Mouse (Mus musculus): ENCODE measurements around the gene Dact2. TPM values are rescaled to one million over a fixed set of nuclear protein-coding genes. Genes with fewer than 3 reads are reported as not detected.

Dact2 gene
- polyA plus RNA-seq, 1 experiment from 2014 or later: 2.4 TPM

DNA sequence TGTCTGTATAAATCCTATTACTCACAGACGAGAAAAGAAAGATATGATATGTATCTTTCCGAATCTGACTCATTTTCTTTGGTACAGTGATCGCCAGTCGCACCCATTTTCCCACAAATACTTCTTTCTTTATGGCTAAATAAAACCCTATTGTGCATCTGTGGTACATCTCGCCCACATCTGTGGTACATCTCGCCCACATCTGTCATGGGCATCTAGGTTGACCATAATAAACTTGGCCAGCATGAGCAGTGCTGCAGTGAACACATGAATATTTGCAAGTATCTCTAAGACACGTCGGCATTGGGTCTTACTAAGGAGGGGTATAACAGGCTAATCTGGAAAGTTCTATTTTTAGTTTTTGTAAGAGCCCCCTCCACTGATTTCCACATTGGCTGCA lies 38.5 kb upstream of the Dact2 start:
- no peak overlapping the region for H3K9ac ChIP-seq (ENCODE audit: low read length)
- 75% methylated on average over 8 of the region's 8 CpGs for WGBS
- no peak overlapping the region for H3K4me3 ChIP-seq (ENCODE audit: control insufficient read depth in 1 of 2, insufficient read depth in 1 of 2, low read depth in 1 of 2, low read length in 2 of 2)
- H3K4me2 ChIP-seq (ENCODE audit: low read length): no peak overlapping the region
- no peaks in the 10 kb centered on the region; a peak in 1 of 4 replicates for H3K4me1 ChIP-seq (ENCODE audit: control insufficient read depth in 2 of 2, insufficient read depth in 2 of 2, low read length in 2 of 2)
- no peaks in the 10 kb centered on the region for H3K36me3 ChIP-seq (ENCODE audit: control insufficient read depth, insufficient read depth, low read length)
- H3K27me3 ChIP-seq (ENCODE audit: control insufficient read depth, insufficient read depth, low read length): peaks cover 32% of the 10 kb centered on the region
- H3K9me3 ChIP-seq (ENCODE audit: control insufficient read depth, low read length): no peaks in the 10 kb centered on the region
- no peak overlapping the region for H3K27ac ChIP-seq (replicated peaks in 1 of 2; ENCODE audit: control insufficient read depth in 1 of 2, insufficient read depth in 1 of 2, low read depth in 2 of 2, low read length in 2 of 2)
- no peak for ATAC-seq (ENCODE audit: insufficient number of reproducible peaks, insufficient read depth, low FRiP score, low read depth)

DNA sequence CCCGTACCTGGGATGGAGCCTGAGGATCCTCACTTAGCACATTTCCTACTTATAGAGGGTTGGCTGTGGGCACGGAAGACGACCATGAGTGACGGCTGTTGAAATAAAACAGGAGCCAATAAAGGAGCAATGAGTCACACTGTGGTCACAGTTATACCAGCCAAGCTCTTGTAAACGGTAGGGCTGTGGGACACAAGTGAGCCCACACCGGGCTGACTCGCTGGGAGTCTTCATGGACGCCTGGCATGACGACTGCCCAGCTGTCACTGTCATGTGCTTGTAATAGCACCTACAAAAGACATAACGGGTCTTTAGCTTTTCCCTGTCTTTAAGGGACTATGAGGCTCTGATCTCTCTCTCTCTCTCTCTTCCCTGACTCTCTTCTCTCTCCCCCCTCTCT lies 35.9 kb upstream of the Dact2 start:
- Histone ChIP-seq H3K36me3 (ENCODE audit: control insufficient read depth, insufficient read depth, low read length) (no peaks in the 10 kb centered on the region), H3K4me3 (ENCODE audit: control insufficient read depth in 1 of 2, insufficient read depth in 1 of 2, low read depth in 1 of 2, low read length in 2 of 2) (no peak overlapping the region), H3K9me3 (ENCODE audit: control insufficient read depth, low read length) (no peaks in the 10 kb centered on the region), H3K9ac (ENCODE audit: low read length) (no peak overlapping the region), H3K4me2 (ENCODE audit: low read length) (no peak overlapping the region), H3K27me3 (ENCODE audit: control insufficient read depth, insufficient read depth, low read length) (peaks cover 52% of the 10 kb centered on the region), H3K4me1 (ENCODE audit: control insufficient read depth in 2 of 2, insufficient read depth in 2 of 2, low read length in 2 of 2) (no peaks in the 10 kb centered on the region; a peak in 1 of 4 replicates), H3K27ac (replicated peaks in 1 of 2; ENCODE audit: control insufficient read depth in 1 of 2, insufficient read depth in 1 of 2, low read depth in 2 of 2, low read length in 2 of 2) (no peak overlapping the region)
- WGBS: 65% methylated on average over 10 of the region's 10 CpGs
- ATAC-seq (ENCODE audit: insufficient number of reproducible peaks, insufficient read depth, low FRiP score, low read depth): no peak

DNA sequence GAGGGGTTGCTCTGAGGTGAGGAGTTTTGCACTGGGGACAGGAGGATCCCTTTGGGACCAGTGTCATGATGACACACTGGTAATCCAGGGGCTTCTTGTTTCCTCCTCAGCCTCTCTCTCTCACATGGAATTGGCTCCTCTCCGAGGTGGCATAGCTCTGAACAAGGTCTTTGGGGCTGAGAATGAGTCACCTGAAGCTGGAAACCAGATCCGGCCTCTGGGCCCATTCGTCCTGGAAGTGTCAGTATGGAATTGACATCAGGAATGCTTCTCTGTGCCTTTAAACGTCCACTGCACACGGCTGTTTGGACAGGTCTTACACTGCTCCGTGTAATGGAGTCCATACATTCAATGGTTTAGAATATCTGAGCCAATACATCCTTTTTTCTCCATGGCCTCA lies 33.0 kb upstream of the Dact2 start:
- Histone ChIP-seq H3K4me3 (ENCODE audit: control insufficient read depth in 1 of 2, insufficient read depth in 1 of 2, low read depth in 1 of 2, low read length in 2 of 2) (no peak overlapping the region), H3K27me3 (ENCODE audit: control insufficient read depth, insufficient read depth, low read length) (peaks cover 68% of the 10 kb centered on the region), H3K36me3 (ENCODE audit: control insufficient read depth, insufficient read depth, low read length) (no peaks in the 10 kb centered on the region), H3K9me3 (ENCODE audit: control insufficient read depth, low read length) (no peaks in the 10 kb centered on the region), H3K9ac (ENCODE audit: low read length) (no peak overlapping the region), H3K27ac (replicated peaks in 1 of 2; ENCODE audit: control insufficient read depth in 1 of 2, insufficient read depth in 1 of 2, low read depth in 2 of 2, low read length in 2 of 2) (no peak overlapping the region), H3K4me1 (ENCODE audit: control insufficient read depth in 2 of 2, insufficient read depth in 2 of 2, low read length in 2 of 2) (no peaks in the 10 kb centered on the region), H3K4me2 (ENCODE audit: low read length) (no peak overlapping the region)
- WGBS: 72% methylated on average over 6 of the region's 6 CpGs
- ATAC-seq (ENCODE audit: insufficient number of reproducible peaks, insufficient read depth, low FRiP score, low read depth): no peak

DNA sequence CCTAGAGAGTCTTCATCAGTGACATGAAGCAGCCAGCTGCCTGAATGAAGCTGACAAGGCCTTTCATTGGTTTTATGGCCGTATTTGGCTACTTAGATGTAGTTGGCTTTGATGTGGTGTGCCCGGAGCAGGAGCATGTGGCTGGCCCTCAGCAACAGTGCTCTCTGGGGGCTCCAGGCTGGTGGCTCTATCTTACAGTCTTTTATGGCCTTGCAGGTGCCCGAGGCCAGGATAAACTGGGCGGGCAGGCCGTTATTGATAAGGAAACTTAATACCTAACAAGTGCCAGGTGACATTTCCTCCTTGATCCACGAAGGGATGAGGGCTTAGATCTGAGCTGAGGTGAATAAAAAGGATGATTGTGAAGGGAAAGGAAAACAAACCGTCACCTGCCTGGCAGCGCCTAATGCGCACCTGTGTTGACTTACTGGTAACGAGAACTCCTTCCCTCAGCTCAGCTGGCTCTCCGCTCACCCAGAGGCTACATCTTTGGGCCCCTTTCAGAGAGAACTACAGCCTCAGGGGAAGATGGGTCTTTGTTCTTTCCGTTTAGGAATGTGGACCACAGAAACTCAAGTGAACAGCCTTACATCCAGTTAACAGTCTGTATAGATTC lies 30.8 kb upstream of the Dact2 start:
- H3K36me3 ChIP-seq (ENCODE audit: control insufficient read depth, insufficient read depth, low read length): no peaks in the 10 kb centered on the region
- no peak for ATAC-seq (ENCODE audit: insufficient number of reproducible peaks, insufficient read depth, low FRiP score, low read depth)
- no peak overlapping the region for H3K4me3 ChIP-seq (ENCODE audit: control insufficient read depth in 1 of 2, insufficient read depth in 1 of 2, low read depth in 1 of 2, low read length in 2 of 2)
- H3K27me3 ChIP-seq (ENCODE audit: control insufficient read depth, insufficient read depth, low read length): peaks cover 81% of the 10 kb centered on the region
- no peak overlapping the region for H3K27ac ChIP-seq (replicated peaks in 1 of 2; ENCODE audit: control insufficient read depth in 1 of 2, insufficient read depth in 1 of 2, low read depth in 2 of 2, low read length in 2 of 2)
- H3K9me3 ChIP-seq (ENCODE audit: control insufficient read depth, low read length): no peaks in the 10 kb centered on the region
- H3K4me1 ChIP-seq (ENCODE audit: control insufficient read depth in 2 of 2, insufficient read depth in 2 of 2, low read length in 2 of 2): no peaks in the 10 kb centered on the region
- WGBS: 57% methylated on average over 12 of the region's 12 CpGs
- no peak overlapping the region for H3K4me2 ChIP-seq (ENCODE audit: low read length)
- H3K9ac ChIP-seq (ENCODE audit: low read length): no peak overlapping the region

DNA sequence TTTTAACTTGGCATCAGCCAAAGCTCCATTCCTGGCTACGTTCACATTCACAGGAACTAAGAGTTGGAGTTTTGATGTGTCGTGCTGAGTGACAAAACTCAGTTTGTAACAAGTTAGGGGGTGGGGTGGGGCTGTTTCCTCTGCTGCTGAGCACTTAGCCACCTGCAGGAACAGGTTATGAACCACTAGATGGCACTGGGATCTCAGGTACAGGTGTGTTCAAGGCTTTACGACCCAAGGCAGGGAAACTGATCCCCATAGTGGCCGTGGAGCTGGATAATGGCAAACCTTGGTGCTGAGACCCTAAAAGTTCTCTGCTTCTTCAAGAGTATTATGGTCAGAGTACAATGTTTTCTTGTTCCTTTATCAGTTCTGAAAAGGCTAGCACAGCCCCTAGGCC lies 29.6 kb upstream of the Dact2 start:
- Histone ChIP-seq H3K9ac (ENCODE audit: low read length) (no peak overlapping the region), H3K27ac (replicated peaks in 1 of 2; ENCODE audit: control insufficient read depth in 1 of 2, insufficient read depth in 1 of 2, low read depth in 2 of 2, low read length in 2 of 2) (no peak overlapping the region), H3K27me3 (ENCODE audit: control insufficient read depth, insufficient read depth, low read length) (peaks cover 83% of the 10 kb centered on the region), H3K4me2 (ENCODE audit: low read length) (no peak overlapping the region), H3K9me3 (ENCODE audit: control insufficient read depth, low read length) (no peaks in the 10 kb centered on the region), H3K4me3 (ENCODE audit: control insufficient read depth in 1 of 2, insufficient read depth in 1 of 2, low read depth in 1 of 2, low read length in 2 of 2) (no peak overlapping the region), H3K4me1 (ENCODE audit: control insufficient read depth in 2 of 2, insufficient read depth in 2 of 2, low read length in 2 of 2) (no peaks in the 10 kb centered on the region), H3K36me3 (ENCODE audit: control insufficient read depth, insufficient read depth, low read length) (no peaks in the 10 kb centered on the region)
- 26% methylated on average over 4 of the region's 4 CpGs for WGBS
- ATAC-seq (ENCODE audit: insufficient number of reproducible peaks, insufficient read depth, low FRiP score, low read depth): no peak

DNA sequence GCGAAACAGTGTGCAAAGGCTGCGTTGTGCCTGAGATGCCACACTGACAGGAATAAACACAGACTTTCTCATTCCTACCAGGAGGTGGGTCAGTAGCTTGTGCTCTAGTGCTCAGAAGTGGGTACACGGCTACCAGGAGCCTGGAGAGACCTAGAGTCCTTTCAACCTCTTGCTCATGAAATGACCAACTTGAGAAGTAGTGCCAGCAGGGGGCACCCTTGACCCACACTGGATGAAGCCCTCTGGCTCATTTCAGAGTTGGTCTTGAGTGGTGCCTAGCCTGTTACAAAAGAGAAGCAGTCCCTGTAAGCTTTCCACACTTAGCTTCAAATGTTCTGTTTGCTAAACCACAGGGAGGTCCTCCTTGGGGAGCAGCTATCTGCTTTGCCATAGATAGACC lies 28.5 kb upstream of the Dact2 start:
- H3K4me3 ChIP-seq (ENCODE audit: control insufficient read depth in 1 of 2, insufficient read depth in 1 of 2, low read depth in 1 of 2, low read length in 2 of 2): no peak overlapping the region
- peaks cover 82% of the 10 kb centered on the region for H3K27me3 ChIP-seq (ENCODE audit: control insufficient read depth, insufficient read depth, low read length)
- no peak overlapping the region for H3K9ac ChIP-seq (ENCODE audit: low read length)
- no peak overlapping the region for H3K27ac ChIP-seq (replicated peaks in 1 of 2; ENCODE audit: control insufficient read depth in 1 of 2, insufficient read depth in 1 of 2, low read depth in 2 of 2, low read length in 2 of 2)
- 49% methylated on average over 3 of the region's 3 CpGs for WGBS
- no peak overlapping the region for H3K4me2 ChIP-seq (ENCODE audit: low read length)
- no peaks in the 10 kb centered on the region for H3K36me3 ChIP-seq (ENCODE audit: control insufficient read depth, insufficient read depth, low read length)
- H3K4me1 ChIP-seq (ENCODE audit: control insufficient read depth in 2 of 2, insufficient read depth in 2 of 2, low read length in 2 of 2): no peaks in the 10 kb centered on the region
- no peak for ATAC-seq (ENCODE audit: insufficient number of reproducible peaks, insufficient read depth, low FRiP score, low read depth)
- no peaks in the 10 kb centered on the region for H3K9me3 ChIP-seq (ENCODE audit: control insufficient read depth, low read length)

DNA sequence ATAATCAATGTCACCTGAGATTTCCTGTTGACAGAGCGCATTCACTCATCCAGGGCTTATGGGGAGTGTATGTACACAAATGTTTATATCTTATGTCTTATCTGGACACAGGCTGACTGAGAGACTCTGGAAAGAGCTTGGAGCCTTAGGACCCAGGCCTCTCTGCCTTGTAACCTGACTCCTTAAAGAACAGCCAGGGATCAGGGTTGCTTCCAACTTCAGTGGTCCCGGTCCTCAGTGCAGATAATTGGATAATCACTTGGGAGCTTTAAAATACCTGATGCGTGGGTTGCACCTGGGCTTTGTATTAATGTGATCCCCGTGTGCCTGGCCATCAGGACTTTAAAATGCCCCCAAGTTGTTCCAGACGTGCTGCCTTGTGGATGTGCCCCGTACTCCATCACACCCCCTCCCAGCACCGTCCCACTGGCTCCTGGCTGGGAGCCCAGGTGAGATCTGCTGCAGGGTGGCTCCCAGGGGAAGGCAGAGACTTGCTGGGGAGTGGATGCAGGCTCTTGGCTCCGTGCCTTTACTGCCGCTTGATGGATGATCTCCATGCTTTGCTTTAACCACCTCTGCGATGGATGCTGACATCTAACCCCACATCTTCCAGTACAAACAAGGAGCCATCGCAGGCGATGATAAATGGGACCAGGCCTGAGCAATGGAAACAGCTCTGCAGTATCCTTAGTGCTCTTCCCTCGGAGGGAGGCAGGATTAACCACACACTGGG lies 26.8 kb upstream of the Dact2 start:
- no peak for ATAC-seq (ENCODE audit: insufficient number of reproducible peaks, insufficient read depth, low FRiP score, low read depth)

DNA sequence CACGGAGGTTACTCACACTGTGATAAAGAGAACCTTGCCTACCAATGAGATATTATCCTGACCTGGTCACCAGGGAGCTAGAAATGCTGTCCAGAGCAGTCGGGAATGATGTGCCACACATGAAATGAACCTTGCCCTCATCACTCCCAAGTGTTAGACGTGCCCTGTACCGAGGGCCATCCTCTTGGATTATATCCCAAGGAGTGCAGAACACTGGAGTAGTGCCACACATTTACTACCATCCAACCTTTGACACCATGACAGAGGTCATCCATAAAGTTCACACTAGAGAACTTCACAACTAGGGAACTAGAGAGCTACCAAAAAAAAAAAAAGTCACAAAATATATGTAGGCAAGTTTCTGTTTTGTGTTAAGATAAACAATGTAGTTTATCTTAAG lies 24.3 kb upstream of the Dact2 start:
- Histone ChIP-seq H3K36me3 (ENCODE audit: control insufficient read depth, insufficient read depth, low read length) (no peaks in the 10 kb centered on the region), H3K9me3 (ENCODE audit: control insufficient read depth, low read length) (no peaks in the 10 kb centered on the region), H3K27ac (replicated peaks in 1 of 2; ENCODE audit: control insufficient read depth in 1 of 2, insufficient read depth in 1 of 2, low read depth in 2 of 2, low read length in 2 of 2) (no peak overlapping the region), H3K4me3 (ENCODE audit: control insufficient read depth in 1 of 2, insufficient read depth in 1 of 2, low read depth in 1 of 2, low read length in 2 of 2) (no peak overlapping the region), H3K4me1 (ENCODE audit: control insufficient read depth in 2 of 2, insufficient read depth in 2 of 2, low read length in 2 of 2) (no peaks in the 10 kb centered on the region), H3K9ac (ENCODE audit: low read length) (no peak overlapping the region), H3K27me3 (ENCODE audit: control insufficient read depth, insufficient read depth, low read length) (peaks cover 48% of the 10 kb centered on the region), H3K4me2 (ENCODE audit: low read length) (no peak overlapping the region)
- ATAC-seq (ENCODE audit: insufficient number of reproducible peaks, insufficient read depth, low FRiP score, low read depth): no peak
- WGBS: 73% methylated on average over 4 of the region's 4 CpGs

More for the DNA sequence above, 26.8 kb upstream of the Dact2 start:
- Histone ChIP-seq H3K9ac (ENCODE audit: low read length) (no peak overlapping the region), H3K36me3 (ENCODE audit: control insufficient read depth, insufficient read depth, low read length) (no peaks in the 10 kb centered on the region), H3K4me2 (ENCODE audit: low read length) (no peak overlapping the region), H3K9me3 (ENCODE audit: control insufficient read depth, low read length) (no peaks in the 10 kb centered on the region), H3K27ac (replicated peaks in 1 of 2; ENCODE audit: control insufficient read depth in 1 of 2, insufficient read depth in 1 of 2, low read depth in 2 of 2, low read length in 2 of 2) (no peak overlapping the region), H3K27me3 (ENCODE audit: control insufficient read depth, insufficient read depth, low read length) (peaks cover 71% of the 10 kb centered on the region), H3K4me3 (ENCODE audit: control insufficient read depth in 1 of 2, insufficient read depth in 1 of 2, low read depth in 1 of 2, low read length in 2 of 2) (no peak overlapping the region), H3K4me1 (ENCODE audit: control insufficient read depth in 2 of 2, insufficient read depth in 2 of 2, low read length in 2 of 2) (no peaks in the 10 kb centered on the region)
- 13% methylated on average over 13 of the region's 13 CpGs for WGBS
